Mouse (Mus musculus) cerebellum, postnatal 25 days (tissue): ENCODE measurements at regions not wholly inside any gene's neighbourhood (a gene's known extent, or its start where the extent isn't known, plus 50 kb on each side); places are given as distances from the start of the nearest gene placed in this dataset.
"Not testable (repeated sequence)": the region's sequence is repeated elsewhere in the genome, so short reads cannot be mapped to it uniquely, and the experiment has no call there.

Source experiments
- DNase-seq, 2 experiments: peaks; one replicate each; pipeline ENCODE4 v3.0.0; 2021; ENCODE audit warnings: mixed read lengths in 2 of 2

DNA sequence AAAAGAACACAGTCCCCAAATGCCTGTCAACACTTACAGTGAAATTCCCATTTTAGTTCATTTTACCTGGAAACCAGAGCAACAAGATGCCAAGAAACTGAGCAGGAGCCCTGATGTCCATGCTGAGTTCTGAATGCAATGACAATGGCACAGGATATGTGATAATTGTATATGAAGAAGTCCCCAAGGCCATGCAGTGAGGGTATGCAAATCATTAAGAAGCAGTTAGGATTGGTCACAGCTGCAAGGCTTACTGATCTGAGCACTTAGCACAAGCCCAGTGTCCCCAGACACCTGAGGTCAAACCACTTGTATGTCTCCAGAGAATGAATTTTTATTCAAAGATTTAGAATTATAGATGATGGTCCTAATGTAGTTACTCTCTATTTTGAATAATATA lies 419.0 kb upstream of the Tacstd2 start:
- not testable (repeated sequence) for DNase-seq

DNA sequence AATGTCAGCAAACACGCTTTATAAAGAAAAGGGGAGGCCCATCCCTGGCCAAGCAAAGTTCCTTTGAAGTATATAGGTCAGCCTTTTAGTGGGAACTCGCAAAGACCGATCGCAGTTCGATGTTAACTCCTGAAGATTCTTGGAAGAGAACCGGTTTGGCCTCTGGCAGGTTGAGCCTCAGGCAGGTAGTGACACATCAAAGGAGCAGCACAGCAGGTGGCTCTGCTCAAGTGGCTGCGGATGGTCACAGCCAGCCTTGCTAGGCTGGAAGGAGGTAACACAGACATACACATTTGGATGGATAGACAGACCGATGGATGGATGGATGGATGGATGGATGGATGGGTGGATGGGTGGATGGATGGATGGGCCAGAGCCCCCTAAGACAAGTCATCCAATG lies 395.9 kb upstream of the Tacstd2 start:
- DNase-seq, result not testable (repeated sequence)

DNA sequence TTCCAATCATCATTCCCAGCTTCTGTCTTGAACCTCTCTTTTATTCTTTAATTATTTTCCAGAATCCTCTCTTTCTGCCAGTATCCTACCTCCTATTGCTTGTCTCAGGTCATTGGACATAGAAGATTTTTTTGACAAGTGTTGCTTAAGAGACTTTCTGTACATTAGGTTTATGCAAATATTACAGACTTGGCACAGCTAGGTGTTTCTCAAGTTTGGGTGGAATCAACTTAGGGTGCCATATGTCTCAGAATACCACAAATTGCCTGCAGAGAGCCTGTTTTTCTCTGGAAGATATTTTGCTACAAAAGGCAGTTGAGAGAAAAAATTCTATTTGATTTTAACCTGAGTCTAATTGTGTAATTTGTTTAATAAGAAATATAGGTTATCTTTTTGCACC lies 386.9 kb upstream of the Tacstd2 start:
- DNase-seq, result no peak

DNA sequence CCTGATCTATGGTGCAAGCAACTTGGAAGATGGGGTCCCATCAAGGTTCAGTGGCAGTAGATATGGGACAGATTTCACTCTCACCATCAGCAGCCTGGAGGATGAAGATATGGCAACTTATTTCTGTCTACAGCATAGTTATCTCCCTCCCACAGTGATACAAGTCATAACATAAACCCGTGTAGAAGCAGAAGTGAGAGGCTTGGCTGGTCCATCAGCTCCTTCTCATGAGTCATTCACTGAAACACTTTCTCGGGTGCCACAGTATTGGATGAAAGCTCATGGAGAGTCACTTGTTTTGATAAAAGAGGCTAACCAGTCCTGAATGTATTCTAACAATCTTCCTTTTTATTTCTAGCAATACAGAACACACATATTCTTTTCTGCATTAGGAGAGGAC lies 378.3 kb upstream of the Tacstd2 start:
- DNase-seq, result no peak

DNA sequence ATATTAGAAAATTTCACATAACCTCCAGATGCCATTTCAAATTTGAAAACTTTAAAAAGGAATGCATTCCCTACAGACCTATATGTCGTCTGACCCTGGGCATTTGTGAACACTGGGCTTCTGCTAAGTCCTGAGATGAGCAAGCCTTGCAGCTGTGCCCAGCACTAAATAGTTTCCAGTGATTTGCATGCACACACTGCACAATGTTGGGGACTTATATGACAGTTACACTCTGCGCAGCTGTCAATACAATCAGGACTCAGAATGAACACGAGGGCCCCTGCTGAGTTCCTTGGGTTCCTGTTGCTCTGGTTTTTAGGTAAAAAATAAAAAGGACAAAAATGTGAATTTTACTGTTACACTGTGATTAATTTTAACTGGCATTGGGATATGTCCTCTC lies 377.7 kb upstream of the Tacstd2 start:
- DNase-seq, result no peak

DNA sequence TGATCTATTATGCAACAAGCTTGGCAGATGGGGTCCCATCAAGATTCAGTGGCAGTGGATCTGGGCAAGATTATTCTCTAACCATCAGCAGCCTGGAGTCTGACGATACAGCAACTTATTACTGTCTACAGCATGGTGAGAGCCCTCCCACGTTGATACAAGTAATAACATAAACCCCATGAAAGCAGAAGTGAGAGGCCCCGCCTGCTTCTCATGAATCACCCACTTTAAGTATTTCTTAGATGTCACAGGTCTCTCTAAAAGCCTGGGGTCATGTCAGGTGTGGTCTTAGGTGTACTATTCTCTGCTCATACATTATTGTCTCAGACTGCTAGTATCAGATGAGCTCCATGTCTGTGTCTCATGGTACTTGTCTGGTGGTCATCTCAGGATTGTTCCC lies 360.9 kb upstream of the Tacstd2 start:
- DNase-seq, result no peak

DNA sequence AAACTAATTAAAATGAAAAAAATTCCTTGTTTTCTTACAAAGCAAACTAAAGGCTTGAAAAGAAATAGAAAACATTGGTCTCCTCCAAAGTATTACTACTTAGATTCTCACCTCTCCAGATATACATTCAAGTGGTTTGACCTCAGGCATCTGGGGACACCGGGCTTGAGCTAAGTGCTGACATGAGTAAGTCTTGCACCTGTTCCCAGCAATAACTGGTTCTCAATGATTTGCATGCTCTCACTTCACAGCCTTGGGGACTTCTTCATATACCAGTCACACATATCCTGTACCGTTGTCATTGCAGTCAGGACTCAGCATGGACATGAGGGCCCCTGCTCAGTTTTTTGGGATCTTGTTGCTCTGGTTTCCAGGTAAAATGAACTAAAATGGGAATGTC lies 360.3 kb upstream of the Tacstd2 start:
- no peak for DNase-seq

GRCm38 (mm10) chr6:67887586-67887985 lies 352.0 kb upstream of the Tacstd2 start:
- no peak for DNase-seq

DNA sequence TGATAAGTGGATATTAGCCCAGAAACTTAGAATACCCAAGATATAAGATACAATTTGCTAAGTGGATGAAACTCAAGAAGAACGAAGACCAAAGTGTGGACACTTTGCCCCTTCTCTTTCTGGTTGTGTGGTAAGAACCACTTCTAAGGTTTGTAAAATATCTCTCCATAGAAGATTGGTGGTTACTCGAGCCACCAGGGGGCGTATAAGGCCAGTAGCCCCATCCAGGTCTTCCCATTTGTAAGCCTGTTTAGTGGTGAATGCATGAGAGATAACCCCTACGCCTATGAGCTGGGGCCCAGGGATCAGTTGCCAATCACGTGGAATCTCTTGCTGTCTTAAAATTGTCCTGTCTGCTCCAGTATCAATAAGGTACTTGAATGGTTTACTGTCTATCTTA lies 349.3 kb upstream of the Tacstd2 start:
- DNase-seq, result no peak

- not testable (repeated sequence) for DNase-seq
Observed at GRCm38 (mm10) chr6:67881476-67881875, 345.9 kb upstream of the Tacstd2 start.

DNA sequence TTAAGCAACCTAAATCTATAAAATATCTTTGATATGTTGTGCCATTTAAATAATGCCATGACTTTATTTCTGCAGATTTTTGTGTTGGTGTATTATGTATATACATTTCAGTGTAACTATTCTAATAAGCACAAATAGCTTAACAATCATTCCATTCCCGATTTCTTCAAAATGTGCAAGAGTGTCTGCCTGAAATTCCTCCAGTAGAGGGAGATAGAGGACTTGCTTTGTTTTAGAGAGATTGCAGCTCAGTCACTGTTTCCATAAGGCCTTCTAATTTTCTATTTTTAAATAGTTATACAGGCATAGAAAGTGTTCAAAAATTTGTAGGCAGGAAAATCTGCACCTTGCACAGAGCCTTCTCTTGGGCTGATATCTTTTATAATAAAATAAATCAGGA lies 322.3 kb upstream of the Tacstd2 start:
- DNase-seq, result not testable (repeated sequence)

- DNase-seq, result not testable (repeated sequence)
Observed at GRCm38 (mm10) chr6:67839486-67839885, 303.9 kb upstream of the Tacstd2 start.

- not testable (repeated sequence) for DNase-seq
Observed at GRCm38 (mm10) chr6:67812478-67812877, 276.9 kb upstream of the Tacstd2 start.

DNA sequence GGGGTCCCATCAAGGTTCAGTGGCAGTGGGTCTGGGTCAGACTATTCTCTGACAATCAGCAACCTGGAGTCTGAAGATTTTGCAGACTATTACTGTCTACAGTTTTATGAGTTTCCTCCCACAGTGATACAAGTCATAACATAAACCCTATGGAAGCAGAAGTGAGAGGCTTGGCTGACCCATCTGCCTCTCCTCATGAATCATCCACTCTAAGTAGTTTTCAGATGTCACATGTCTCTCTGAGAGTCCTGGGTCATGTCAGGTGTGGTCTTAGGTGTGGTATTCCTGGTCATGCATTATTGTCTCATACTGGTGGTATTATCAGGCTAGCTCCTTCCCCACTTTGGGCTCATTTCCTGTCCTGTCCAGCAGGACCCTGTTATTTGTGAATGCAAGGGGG lies 255.8 kb upstream of the Tacstd2 start:
- no peak for DNase-seq

GRCm38 (mm10) chr6:67790742-67791141 lies 255.1 kb upstream of the Tacstd2 start:
- DNase-seq, result no peak

- DNase-seq, result no peak
Observed at GRCm38 (mm10) chr6:67787091-67787765, 251.6 kb upstream of the Tacstd2 start.

DNA sequence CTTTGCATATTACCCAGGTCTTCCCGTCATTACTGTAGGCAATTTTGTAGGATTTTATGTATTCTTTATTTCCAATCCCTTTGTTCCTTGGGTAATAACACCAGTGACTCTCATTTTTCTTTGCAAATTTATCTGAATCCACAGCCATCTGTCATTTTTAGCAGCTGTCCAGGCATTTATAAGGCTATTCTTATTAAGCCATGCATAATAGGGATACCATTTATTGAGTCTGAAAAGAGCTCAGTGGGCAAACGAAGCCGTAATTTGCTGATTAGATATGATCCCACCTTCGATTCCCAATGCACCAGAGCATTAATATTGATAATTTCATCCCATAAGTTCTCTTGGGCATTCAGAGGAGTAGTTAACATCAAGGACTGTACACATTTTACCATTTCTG lies 243.3 kb upstream of the Tacstd2 start:
- no peak for DNase-seq

- not testable (repeated sequence) for DNase-seq
Observed at GRCm38 (mm10) chr6:67754102-67754501, 218.5 kb upstream of the Tacstd2 start.

GRCm38 (mm10) chr6:67725611-67726010 lies 190.0 kb upstream of the Tacstd2 start:
- DNase-seq, result no peak

DNA sequence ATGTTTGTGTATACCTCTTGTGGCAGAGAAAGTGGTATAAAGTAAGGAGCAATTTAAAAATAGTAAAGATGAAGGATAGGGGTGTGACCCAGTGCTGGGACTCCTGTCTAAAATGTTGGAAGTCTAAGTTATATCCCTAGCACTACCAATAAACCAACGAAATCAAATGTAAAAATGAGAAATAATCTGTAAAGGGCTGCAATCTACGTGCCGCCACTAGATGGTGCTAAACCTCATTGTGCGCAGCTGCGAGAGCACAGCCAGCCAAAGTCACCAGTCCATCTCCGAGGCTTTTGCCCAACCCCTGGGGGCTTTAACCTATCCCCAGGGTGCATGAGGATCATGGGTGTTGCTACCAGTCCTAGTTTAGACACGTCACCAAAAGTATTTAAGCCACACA lies 163.4 kb upstream of the Tacstd2 start:
- peak; percentile 7 to 30 for DNase-seq

- not testable (repeated sequence) for DNase-seq
Observed at GRCm38 (mm10) chr6:67690997-67691396, 155.4 kb upstream of the Tacstd2 start.

- not testable (repeated sequence) for DNase-seq
Observed at GRCm38 (mm10) chr6:67683105-67683504, 147.5 kb upstream of the Tacstd2 start.

- DNase-seq, result not testable (repeated sequence)
Observed at GRCm38 (mm10) chr6:67681641-67682040, 146.0 kb upstream of the Tacstd2 start.

GRCm38 (mm10) chr6:67679106-67679505 lies 143.5 kb upstream of the Tacstd2 start:
- not testable (repeated sequence) for DNase-seq

DNA sequence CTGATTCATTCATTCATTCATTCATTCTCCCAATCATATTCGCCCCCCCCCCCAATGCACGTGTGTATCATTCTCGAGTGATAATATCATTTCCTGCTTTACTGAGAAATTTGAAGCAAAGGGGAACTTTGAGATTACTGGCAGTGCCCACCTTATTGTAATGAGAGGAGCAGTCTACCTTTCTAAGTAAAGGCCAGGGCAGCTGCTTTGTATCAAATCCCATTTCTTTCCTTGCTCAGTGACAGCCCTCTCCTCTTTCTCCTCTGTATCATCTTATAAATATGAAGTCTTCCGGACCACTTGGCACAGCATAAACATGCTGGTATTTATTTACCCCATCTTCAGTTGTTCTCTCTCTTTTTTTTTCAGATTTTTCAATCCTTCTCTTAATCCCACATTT lies 139.1 kb upstream of the Tacstd2 start:
- DNase-seq, result not testable (repeated sequence)
